Mouse (Mus musculus) thymus, postnatal 10 days (tissue): ENCODE results near the gene Zfp787.
"Not testable (repeated sequence)": the region's sequence is repeated elsewhere in the genome, so short reads cannot be mapped to it uniquely, and the experiment has no call there.

Experiments used
- DNase-seq, 2 experiments: peaks; one replicate each; pipeline ENCODE4 v3.0.0; 2021; ENCODE audit warnings: low spot score in 2 of 2

Zfp787 gene

GRCm38 (mm10) chr7:6121128-6121527 lies 34.7 kb downstream of the Zfp787 start:
- not testable (repeated sequence) for DNase-seq

GRCm38 (mm10) chr7:6120104-6120503 lies 35.7 kb downstream of the Zfp787 start:
- DNase-seq = not testable (repeated sequence)

- no peak for DNase-seq
These were observed 36.3 kb downstream of the Zfp787 start for GRCm38 (mm10) chr7:6119501-6119900.
